Mouse (Mus musculus) lung, embryonic 14.5 days (tissue): ENCODE measurements at regions not wholly inside any gene's neighbourhood (a gene's known extent, or its start where the extent isn't known, plus 50 kb on each side); places are given as distances from the start of the nearest gene placed in this dataset.

Experiments used
- ATAC-seq: fragments of 200-750 bp; cut with Nextera tagmentation; 2 replicates; pipeline ENCODE4 v1.8.0; 2017; ENCODE audit warnings: mild to moderate bottlenecking, moderate TSS enrichment, moderate library complexity; ENCODE audit not compliant: insufficient read depth
- DNase-seq: peaks from one replicate; pipeline ENCODE4 v3.0.0-alpha.2; 2015
- H3K27ac ChIP-seq: fragments of 300-500 bp; sonication (generic); 2 replicates; pipeline ENCODE4 v1.5.1; 2014; ENCODE audit warnings: low read depth, mild to moderate bottlenecking, moderate library complexity
- H3K27me3 ChIP-seq: fragments of 300-500 bp; sonication (generic); 2 replicates; pipeline ENCODE4 v1.6.1; 2014; ENCODE audit warnings: low read length, control low read depth; ENCODE audit not compliant: insufficient read depth
- H3K36me3 ChIP-seq: fragments of 300-500 bp; sonication (generic); 2 replicates; pipeline ENCODE4 v1.6.1; 2014; ENCODE audit warnings: control low read depth; ENCODE audit not compliant: insufficient read depth
- H3K4me1 ChIP-seq: fragments of 300-500 bp; sonication (generic); 2 replicates; pipeline ENCODE4 v1.6.1; 2014; ENCODE audit warnings: antibody characterized with exemption, control low read depth; ENCODE audit not compliant: insufficient read depth
- H3K4me2 ChIP-seq: fragments of 300-500 bp; sonication (generic); 2 replicates; pipeline ENCODE4 v1.6.1; 2014; ENCODE audit warnings: mild to moderate bottlenecking
- H3K4me3 ChIP-seq: fragments of 300-500 bp; sonication (generic); 2 replicates; pipeline ENCODE4 v1.5.1; 2014; ENCODE audit warnings: low read depth, low read length
- H3K9ac ChIP-seq: fragments of 300-500 bp; sonication (generic); 2 replicates; pipeline ENCODE4 v1.6.1; 2014
- H3K9me3 ChIP-seq: fragments of 300-500 bp; sonication (generic); 2 replicates; pipeline ENCODE4 v1.6.1; 2016; ENCODE audit warnings: low read depth, low read length, control low read depth
- CTCF ChIP-seq: IDR thresholded peaks from 2 replicates; pipeline ENCODE4 v1.5.1; 2016; ENCODE audit warnings: antibody characterized with exemption, low read depth
- WGBS: fragments of 180-500 bp; shearing (Covaris S2); extraction: QIAGEN DNeasy Blood & Tissue Kit; methylation state at CpG from one replicate; pipeline ENCODE4 v1.1.7; 2014; 5-methylcytosine and 5-hydroxymethylcytosine counted together

GRCm38 (mm10) chr12:29121159-29121558 is 369.6 kb downstream of the Eipr1 start:
- DNase-seq (no peak), ATAC-seq (no peak)

GRCm38 (mm10) chr12:29122931-29123330 is 371.3 kb downstream of the Eipr1 start:
- ATAC-seq = no peak

More at GRCm38 (mm10) chr12:29121159-29121558, 369.6 kb downstream of the Eipr1 start:
- no peak overlapping the region for H3K27ac ChIP-seq
- H3K36me3 ChIP-seq = no peaks in the 10 kb centered on the region
- no peaks in the 10 kb centered on the region for H3K4me1 ChIP-seq
- H3K9ac ChIP-seq = no peak overlapping the region
- no peak overlapping the region for H3K4me3 ChIP-seq
- H3K4me2 ChIP-seq = no peak overlapping the region
- 73% methylated on average over 2 of the region's 2 CpGs for WGBS
- no peaks in the 10 kb centered on the region for H3K9me3 ChIP-seq
- H3K27me3 ChIP-seq = no peaks in the 10 kb centered on the region
- TF ChIP-seq CTCF = no peak

GRCm38 (mm10) chr12:29124079-29124668 is 372.6 kb downstream of the Eipr1 start:
- no peaks in the 10 kb centered on the region for H3K9me3 ChIP-seq
- H3K4me2 ChIP-seq = no peak overlapping the region
- H3K27ac ChIP-seq = no peak overlapping the region
- no peak overlapping the region for H3K9ac ChIP-seq
- DNase-seq (no peak), ATAC-seq (no peak)
- no peaks in the 10 kb centered on the region for H3K27me3 ChIP-seq
- TF ChIP-seq CTCF = no peak
- WGBS = 40% methylated on average over 7 of the region's 7 CpGs
- H3K4me1 ChIP-seq = no peaks in the 10 kb centered on the region
- no peaks in the 10 kb centered on the region for H3K36me3 ChIP-seq
- no peak overlapping the region for H3K4me3 ChIP-seq

More at GRCm38 (mm10) chr12:29122931-29123330, 371.3 kb downstream of the Eipr1 start:
- H3K4me2 ChIP-seq = no peak overlapping the region
- no peak overlapping the region for H3K9ac ChIP-seq
- 68% methylated on average over 4 of the region's 4 CpGs for WGBS
- H3K4me1 ChIP-seq = no peaks in the 10 kb centered on the region
- H3K4me3 ChIP-seq = no peak overlapping the region
- H3K27me3 ChIP-seq = no peaks in the 10 kb centered on the region
- no peak for TF ChIP-seq CTCF
- H3K9me3 ChIP-seq = no peaks in the 10 kb centered on the region
- no peak overlapping the region for H3K27ac ChIP-seq
- H3K36me3 ChIP-seq = no peaks in the 10 kb centered on the region
- no peak for DNase-seq

GRCm38 (mm10) chr12:29128844-29129243 is 377.2 kb downstream of the Eipr1 start:
- DNase-seq = peak; percentile 59
- no peak overlapping the region for H3K4me2 ChIP-seq
- H3K27ac ChIP-seq = no peak overlapping the region
- H3K27me3 ChIP-seq = no peaks in the 10 kb centered on the region
- H3K9ac ChIP-seq = no peak overlapping the region
- no peaks in the 10 kb centered on the region for H3K9me3 ChIP-seq
- H3K36me3 ChIP-seq = no peaks in the 10 kb centered on the region
- no peaks in the 10 kb centered on the region for H3K4me1 ChIP-seq
- WGBS = 19% methylated on average over 10 of the region's 10 CpGs
- peak; percentile 71 for TF ChIP-seq CTCF
- H3K4me3 ChIP-seq = no peak overlapping the region
- ATAC-seq = peak; percentile 80; the same call in 1 of the 2 replicates

- Histone ChIP-seq H3K9me3 (no peaks in the 10 kb centered on the region), H3K4me3 (no peak overlapping the region), H3K4me2 (no peak overlapping the region), H3K4me1 (no peaks in the 10 kb centered on the region), H3K27ac (no peak overlapping the region), H3K36me3 (no peaks in the 10 kb centered on the region), H3K9ac (no peak overlapping the region), H3K27me3 (no peaks in the 10 kb centered on the region)
- ATAC-seq (no peak), DNase-seq (no peak)
- WGBS = 50% methylated on average over 4 of the region's 4 CpGs
- TF ChIP-seq CTCF = no peak
Measured at GRCm38 (mm10) chr12:29129331-29129730, 377.7 kb downstream of the Eipr1 start.

GRCm38 (mm10) chr12:29134326-29134725 is 382.7 kb downstream of the Eipr1 start:
- no peak overlapping the region for H3K4me3 ChIP-seq
- 83% methylated on average over 2 of the region's 2 CpGs for WGBS
- no peak for TF ChIP-seq CTCF
- no peaks in the 10 kb centered on the region for H3K36me3 ChIP-seq
- no peaks in the 10 kb centered on the region for H3K4me1 ChIP-seq
- no peak for DNase-seq
- H3K9ac ChIP-seq = no peak overlapping the region
- no peak for ATAC-seq
- no peaks in the 10 kb centered on the region for H3K9me3 ChIP-seq
- H3K4me2 ChIP-seq = no peak overlapping the region
- no peak overlapping the region for H3K27ac ChIP-seq
- no peaks in the 10 kb centered on the region for H3K27me3 ChIP-seq

GRCm38 (mm10) chr12:29136850-29137268 is 385.3 kb downstream of the Eipr1 start:
- Histone ChIP-seq H3K9ac (no peak overlapping the region), H3K36me3 (no peaks in the 10 kb centered on the region), H3K4me1 (no peaks in the 10 kb centered on the region), H3K4me3 (no peak overlapping the region), H3K27ac (no peak overlapping the region), H3K9me3 (no peaks in the 10 kb centered on the region), H3K27me3 (no peaks in the 10 kb centered on the region), H3K4me2 (no peak overlapping the region)
- peak; percentile 26 for DNase-seq
- TF ChIP-seq CTCF = no peak
- WGBS = 52% methylated on average over 5 of the region's 5 CpGs
- peak; percentile 47 for ATAC-seq
